Mouse (Mus musculus): ENCODE measurements around the gene Gstp2.

DNA sequence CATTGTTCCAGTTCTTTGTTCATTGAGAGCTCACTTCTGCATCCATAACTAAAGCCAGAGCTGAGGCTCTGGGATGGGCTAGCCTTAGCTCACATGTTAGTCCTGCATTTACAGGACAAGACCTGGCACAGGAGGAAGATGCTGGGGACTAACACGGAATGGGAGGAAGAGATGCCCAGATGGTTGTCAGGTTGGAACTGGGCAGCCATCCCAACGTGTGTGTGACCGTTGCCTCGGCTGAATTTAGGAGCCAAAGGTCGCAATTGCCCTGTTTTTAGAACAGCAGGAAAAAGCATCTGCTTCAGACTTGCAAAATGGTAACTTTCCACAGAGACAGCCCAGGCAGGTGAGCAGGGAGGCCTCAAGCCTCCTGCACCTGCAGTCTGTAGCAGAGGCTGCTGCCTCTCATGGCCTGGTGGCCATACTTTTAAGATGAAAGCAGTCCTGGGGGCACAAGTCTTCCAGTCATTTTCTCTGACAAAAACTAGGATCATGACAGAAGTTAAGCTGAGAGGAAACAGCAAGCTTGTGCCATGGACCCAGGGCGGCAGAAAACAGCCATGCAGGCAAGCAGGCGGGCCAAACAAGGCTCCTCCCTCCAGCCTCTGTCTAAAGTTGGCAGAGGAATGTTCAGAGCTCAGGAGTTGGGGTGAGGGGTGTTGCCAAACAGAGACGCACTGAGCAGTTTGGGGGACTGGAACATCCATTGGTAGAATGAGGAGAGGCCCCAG, 9.6 kb upstream of the Gstp2 start:
- TF ChIP-seq CTCF (IDR thresholded peaks at IDR 0.05): no peak
- TF ChIP-seq EP300 (IDR thresholded peaks at IDR 0.05): no peak
